Mouse (Mus musculus) ES-Bruce4 (cell line): ENCODE measurements at regions not wholly inside any gene's neighbourhood (a gene's known extent, or its start where the extent isn't known, plus 50 kb on each side); places are given as distances from the start of the nearest gene placed in this dataset.
"Not testable (repeated sequence)": the region's sequence is repeated elsewhere in the genome, so short reads cannot be mapped to it uniquely, and the experiment has no call there.

Source experiments
- H3K27ac ChIP-seq: 2 replicates; pipeline ENCODE4 v1.5.1; 2012; ENCODE audit warnings: low read length, inconsistent platforms; ENCODE audit not compliant: insufficient read depth
- H3K27me3 ChIP-seq: 2 replicates; pipeline ENCODE4 v1.6.1; 2012; ENCODE audit warnings: mild to moderate bottlenecking, low read length, inconsistent platforms; ENCODE audit not compliant: control insufficient read depth, poor library complexity, insufficient read depth, severe bottlenecking
- H3K36me3 ChIP-seq: 2 replicates; pipeline ENCODE4 v1.6.1; 2012; ENCODE audit warnings: inconsistent platforms, mild to moderate bottlenecking, low read length, moderate library complexity; ENCODE audit not compliant: control insufficient read depth, poor library complexity, insufficient read depth, severe bottlenecking
- H3K4me1 ChIP-seq: one replicate; pipeline ENCODE4 v1.8.1; 2011; ENCODE audit warnings: low read length; ENCODE audit not compliant: control insufficient read depth, insufficient read depth
- H3K4me3 ChIP-seq: 2 replicates; pipeline ENCODE4 v1.5.1; 2011; ENCODE audit warnings: low read depth, mild to moderate bottlenecking, low read length
- H3K9ac ChIP-seq: 2 replicates; pipeline ENCODE4 v1.6.1; 2012; ENCODE audit warnings: low read depth, mild to moderate bottlenecking, inconsistent platforms; ENCODE audit not compliant: poor library complexity, severe bottlenecking
- H3K9me3 ChIP-seq: replicated peaks from 2 replicates; pipeline ENCODE4 v1.6.1; 2012; ENCODE audit warnings: mild to moderate bottlenecking, low read length, inconsistent platforms; ENCODE audit not compliant: control insufficient read depth, poor library complexity, insufficient read depth, severe bottlenecking
- CTCF ChIP-seq: IDR thresholded peaks from one replicate; pipeline ENCODE4 v1.8.1; 2011; ENCODE audit warnings: low read depth, low read length
- EP300 ChIP-seq: IDR thresholded peaks from 2 replicates; pipeline ENCODE4 v1.6.1; 2011; ENCODE audit warnings: low read depth, low read length; ENCODE audit not compliant: insufficient read depth
- POLR2A ChIP-seq: IDR thresholded peaks from one replicate; pipeline ENCODE4 v1.8.1; 2011; ENCODE audit warnings: low read length; ENCODE audit not compliant: insufficient read depth

DNA sequence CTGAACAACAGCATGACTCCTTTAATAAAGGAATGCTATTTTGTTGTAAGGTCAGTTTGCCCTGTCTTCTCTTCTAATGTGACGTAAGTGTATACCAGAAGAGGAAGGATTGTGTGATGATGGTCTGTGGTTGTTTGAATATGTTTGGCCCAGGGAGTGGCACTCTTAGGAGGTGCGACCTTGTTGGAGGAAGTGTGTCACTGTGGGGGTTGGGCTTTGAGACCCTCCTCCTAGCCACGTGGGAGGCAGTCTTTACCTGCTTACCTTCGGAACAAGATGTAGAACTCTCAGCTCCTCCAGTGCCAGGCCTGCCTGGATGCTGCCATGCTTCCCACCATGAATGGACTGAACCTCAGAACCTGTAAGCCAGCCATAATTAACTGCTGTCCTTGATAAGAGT, 78.9 kb upstream of the 1110032F04Rik start:
- H3K27ac ChIP-seq = no peak overlapping the region
- TF ChIP-seq CTCF = no peak
- H3K4me3 ChIP-seq = no peak overlapping the region
- H3K4me1 ChIP-seq = no peaks in the 10 kb centered on the region
- H3K36me3 ChIP-seq = no peaks in the 10 kb centered on the region
- no peak overlapping the region for H3K9ac ChIP-seq
- H3K9me3 ChIP-seq = no peaks in the 10 kb centered on the region
- no peaks in the 10 kb centered on the region for H3K27me3 ChIP-seq

DNA sequence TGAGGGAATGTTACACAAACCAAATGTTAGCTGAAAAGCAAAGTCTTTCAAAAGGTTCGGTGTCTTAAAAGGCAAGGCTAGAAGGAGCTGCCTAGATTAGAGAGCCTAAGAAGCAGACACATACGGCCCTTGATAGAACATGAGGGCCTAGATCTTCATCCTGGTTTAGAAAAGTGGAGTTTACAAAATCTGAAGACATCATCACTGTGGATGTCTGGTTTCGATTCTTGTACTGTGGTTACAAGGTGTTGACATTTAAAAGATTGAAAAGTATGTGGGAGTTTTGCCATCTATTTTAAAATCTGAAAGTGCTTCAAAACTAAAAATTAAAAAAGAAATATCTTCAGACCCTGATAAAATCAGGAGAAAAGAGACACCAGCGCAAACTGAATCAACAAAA, 76.5 kb upstream of the 1110032F04Rik start:
- H3K27me3 ChIP-seq = no peaks in the 10 kb centered on the region
- no peak overlapping the region for H3K9ac ChIP-seq
- TF ChIP-seq CTCF (no peak), POLR2A (no peak), EP300 (no peak)
- H3K4me3 ChIP-seq = no peak overlapping the region
- H3K9me3 ChIP-seq = no peaks in the 10 kb centered on the region
- no peaks in the 10 kb centered on the region for H3K4me1 ChIP-seq
- H3K27ac ChIP-seq = no peak overlapping the region
- no peaks in the 10 kb centered on the region for H3K36me3 ChIP-seq

GRCm38 (mm10) chr3:68793923-68794322, 75.5 kb upstream of the 1110032F04Rik start:
- H3K9ac ChIP-seq = no peak overlapping the region
- no peaks in the 10 kb centered on the region for H3K27me3 ChIP-seq
- no peak overlapping the region for H3K4me3 ChIP-seq
- H3K27ac ChIP-seq = no peak overlapping the region
- no peaks in the 10 kb centered on the region for H3K4me1 ChIP-seq
- H3K9me3 ChIP-seq = peaks cover 2% of the 10 kb centered on the region; the same call in 1 of the 2 replicates
- no peak for TF ChIP-seq EP300
- TF ChIP-seq CTCF = no peak
- no peak for TF ChIP-seq POLR2A
- no peaks in the 10 kb centered on the region for H3K36me3 ChIP-seq

GRCm38 (mm10) chr3:68794380-68795014, 74.9 kb upstream of the 1110032F04Rik start:
- Histone ChIP-seq H3K9me3 (peaks cover 2% of the 10 kb centered on the region; the same call in 1 of the 2 replicates), H3K4me1 (no peaks in the 10 kb centered on the region), H3K4me3 (no peak overlapping the region), H3K9ac (no peak overlapping the region), H3K27me3 (no peaks in the 10 kb centered on the region), H3K36me3 (no peaks in the 10 kb centered on the region), H3K27ac (no peak overlapping the region)
- TF ChIP-seq CTCF (no peak), EP300 (no peak), POLR2A (no peak)

GRCm38 (mm10) chr3:68795641-68796040, 73.7 kb upstream of the 1110032F04Rik start:
- Histone ChIP-seq H3K27ac (no peak overlapping the region), H3K36me3 (no peaks in the 10 kb centered on the region), H3K9me3 (peaks cover 6% of the 10 kb centered on the region; the same call in 1 of the 2 replicates), H3K4me1 (no peaks in the 10 kb centered on the region), H3K9ac (no peak overlapping the region), H3K27me3 (no peaks in the 10 kb centered on the region), H3K4me3 (no peak overlapping the region)
- TF ChIP-seq EP300 = no peak
- TF ChIP-seq POLR2A = no peak
- TF ChIP-seq CTCF = no peak

GRCm38 (mm10) chr3:68798408-68798807, 71.0 kb upstream of the 1110032F04Rik start:
- H3K4me3 ChIP-seq, H3K27ac ChIP-seq, H3K36me3 ChIP-seq, H3K4me1 ChIP-seq, H3K27me3 ChIP-seq, H3K9ac ChIP-seq: not testable (repeated sequence)
- peaks cover 14% of the 10 kb centered on the region for H3K9me3 ChIP-seq
